In genomic region chr14:23529229-23529628, GRCm38 (mm10) we compare ENCODE assay signal across 16 mouse cellular contexts.
DNase-seq lines count a peak whose midpoint lies in the region; ATAC-seq and TF ChIP-seq lines count a peak whose summit lies in the region.
"Had no signal": no experiment of that assay in that cellular context is flagged by ENCODE, and none has a peak within 500 bp of the region (broad histone marks: within the 10 kb centered on the region; RNA-seq: fewer than 3 reads in every experiment).

No protein-coding gene starts in this region.

- no peaks in the 10 kb centered on the region for H3K9me3 ChIP-seq in liver, postnatal 0 days (ENCODE audit: low read length)
- no peaks in the 10 kb centered on the region for H3K9me3 ChIP-seq in liver, embryonic 11.5 days (ENCODE audit: control insufficient read depth, low read length)
- no peaks in the 10 kb centered on the region for H3K9me3 ChIP-seq in limb, embryonic 10.5 days (replicated peaks)
- H3K9me3 ChIP-seq: forebrain, embryonic 13.5 days; neural tube, embryonic 12.5 days had no signal

- TF ChIP-seq CTCF in liver, postnatal 0 days (IDR thresholded peaks at IDR 0.05; ENCODE audit: low read depth), result 0 out of 2 replicates have a peak, but pooled peaks have one; percentile 3

- 78% methylated on average over 1 of the region's 1 CpGs for WGBS in liver, postnatal 0 days (ENCODE audit: insufficient replicate concordance)
- WGBS in liver, embryonic 11.5 days, result 81% methylated on average over 1 of the region's 1 CpGs
- 74% methylated on average over 1 of the region's 1 CpGs for WGBS in limb, embryonic 10.5 days

- H3K4me2 ChIP-seq in liver, postnatal 0 days (ENCODE audit: low read depth, low read length), result no peak overlapping the region
- H3K4me2 ChIP-seq in liver, embryonic 11.5 days, result no peak overlapping the region
- H3K4me2 ChIP-seq: forebrain, embryonic 13.5 days; heart, embryonic 12.5 days; liver, embryonic 12.5 days; neural tube, embryonic 12.5 days had no signal

- H3K4me3 ChIP-seq in liver, postnatal 0 days (ENCODE audit: low read depth, low read length), result no peak overlapping the region
- no peak overlapping the region for H3K4me3 ChIP-seq in liver, embryonic 11.5 days (ENCODE audit: low read depth, low read length)
- H3K4me3 ChIP-seq in limb, embryonic 10.5 days, result no peak overlapping the region
- H3K4me3 ChIP-seq: erythroblast, embryonic 14.5 days; forebrain, embryonic 13.5 days; heart, embryonic 12.5 days; hindbrain, embryonic 10.5 days; liver, embryonic 12.5 days; megakaryocyte, embryonic 14.5 days; neural tube, embryonic 12.5 days had no signal

- no peaks in the 10 kb centered on the region for H3K27me3 ChIP-seq in liver, postnatal 0 days (ENCODE audit: insufficient read depth, low read length)
- H3K27me3 ChIP-seq in liver, embryonic 11.5 days (replicated peaks; ENCODE audit: control insufficient read depth, insufficient read depth, low read length), result no peaks in the 10 kb centered on the region
- H3K27me3 ChIP-seq in limb, embryonic 10.5 days (ENCODE audit: low read depth, poor library complexity, severe bottlenecking), result peaks cover 72% of the 10 kb centered on the region
- H3K27me3 ChIP-seq: forebrain, embryonic 13.5 days; liver, embryonic 12.5 days; megakaryocyte, embryonic 14.5 days; neural tube, embryonic 12.5 days had no signal

- no peak for TF ChIP-seq EP300 in liver, postnatal 0 days (IDR thresholded peaks at IDR 0.05; ENCODE audit: low read depth)

- no peak for ATAC-seq in liver, postnatal 0 days
- no peak for ATAC-seq in liver, embryonic 11.5 days (replicated peaks; ENCODE audit: low FRiP score)
- ATAC-seq: forebrain, embryonic 13.5 days; liver, embryonic 12.5 days had no signal

- no peak for DNase-seq in liver, postnatal 0 days
- DNase-seq in liver, embryonic 11.5 days (ENCODE audit: low spot score), result no peak
- DNase-seq in NIH3T3 (ENCODE audit: low read depth) (peak; percentile 11), adipocyte (ENCODE audit: low spot score) (peak; percentile 16)
- DNase-seq in limb, embryonic 10.5 days (ENCODE audit: low spot score), result no peak
- DNase-seq in T-cell, adult 2 months (ENCODE audit: low spot score), result no peak
- DNase-seq in retina, postnatal 1 day, result no peak
- no peak for DNase-seq in kidney, adult 9 months

- no peak overlapping the region for H3K27ac ChIP-seq in liver, postnatal 0 days (ENCODE audit: low read depth)
- no peak overlapping the region for H3K27ac ChIP-seq in liver, embryonic 11.5 days (ENCODE audit: low read depth, low read length)
- peak overlapping the region; percentile 70 for H3K27ac ChIP-seq in limb, embryonic 10.5 days
- H3K27ac ChIP-seq: forebrain, embryonic 13.5 days; hindbrain, embryonic 10.5 days; hindbrain, postnatal 0 days; liver, embryonic 12.5 days; neural tube, embryonic 12.5 days had no signal

- no peak overlapping the region for H3K9ac ChIP-seq in liver, postnatal 0 days (replicated peaks)
- no peak overlapping the region for H3K9ac ChIP-seq in liver, embryonic 11.5 days (ENCODE audit: low read depth, low read length)
- H3K9ac ChIP-seq: forebrain, embryonic 13.5 days; heart, embryonic 12.5 days; liver, embryonic 12.5 days; neural tube, embryonic 12.5 days had no signal

- no peaks in the 10 kb centered on the region for H3K4me1 ChIP-seq in liver, postnatal 0 days (ENCODE audit: insufficient read depth)
- H3K4me1 ChIP-seq in liver, embryonic 11.5 days (replicated peaks; ENCODE audit: control insufficient read depth, insufficient read depth, low read length), result no peaks in the 10 kb centered on the region
- peaks cover 27% of the 10 kb centered on the region for H3K4me1 ChIP-seq in limb, embryonic 10.5 days
- H3K4me1 ChIP-seq: forebrain, embryonic 13.5 days; heart, embryonic 12.5 days; hindbrain, embryonic 10.5 days; liver, embryonic 12.5 days; megakaryocyte, embryonic 14.5 days; neural tube, embryonic 12.5 days had no signal

- no peaks in the 10 kb centered on the region for H3K36me3 ChIP-seq in liver, postnatal 0 days (replicated peaks; ENCODE audit: insufficient read depth, low read length)
- H3K36me3 ChIP-seq in liver, embryonic 11.5 days (ENCODE audit: control insufficient read depth, insufficient read depth, low read length), result no peaks in the 10 kb centered on the region
- no peaks in the 10 kb centered on the region for H3K36me3 ChIP-seq in limb, embryonic 10.5 days
- H3K36me3 ChIP-seq: heart, embryonic 12.5 days; hindbrain, embryonic 10.5 days; liver, embryonic 12.5 days; neural tube, embryonic 12.5 days had no signal

Comparison
In these comparisons a context has a peak if more than half of its experiments do, and no peak if none do; other contexts are left out.
1. DNase-seq: peak in NIH3T3 (single experiment) and adipocyte (single experiment); none in liver, postnatal 0 days (single experiment), liver, embryonic 11.5 days (single experiment), limb, embryonic 10.5 days (single experiment), T-cell, adult 2 months (single experiment), retina, postnatal 1 day (single experiment) and kidney, adult 9 months (single experiment).